Mouse (Mus musculus): ENCODE data around the gene Zfp386.

DNA sequence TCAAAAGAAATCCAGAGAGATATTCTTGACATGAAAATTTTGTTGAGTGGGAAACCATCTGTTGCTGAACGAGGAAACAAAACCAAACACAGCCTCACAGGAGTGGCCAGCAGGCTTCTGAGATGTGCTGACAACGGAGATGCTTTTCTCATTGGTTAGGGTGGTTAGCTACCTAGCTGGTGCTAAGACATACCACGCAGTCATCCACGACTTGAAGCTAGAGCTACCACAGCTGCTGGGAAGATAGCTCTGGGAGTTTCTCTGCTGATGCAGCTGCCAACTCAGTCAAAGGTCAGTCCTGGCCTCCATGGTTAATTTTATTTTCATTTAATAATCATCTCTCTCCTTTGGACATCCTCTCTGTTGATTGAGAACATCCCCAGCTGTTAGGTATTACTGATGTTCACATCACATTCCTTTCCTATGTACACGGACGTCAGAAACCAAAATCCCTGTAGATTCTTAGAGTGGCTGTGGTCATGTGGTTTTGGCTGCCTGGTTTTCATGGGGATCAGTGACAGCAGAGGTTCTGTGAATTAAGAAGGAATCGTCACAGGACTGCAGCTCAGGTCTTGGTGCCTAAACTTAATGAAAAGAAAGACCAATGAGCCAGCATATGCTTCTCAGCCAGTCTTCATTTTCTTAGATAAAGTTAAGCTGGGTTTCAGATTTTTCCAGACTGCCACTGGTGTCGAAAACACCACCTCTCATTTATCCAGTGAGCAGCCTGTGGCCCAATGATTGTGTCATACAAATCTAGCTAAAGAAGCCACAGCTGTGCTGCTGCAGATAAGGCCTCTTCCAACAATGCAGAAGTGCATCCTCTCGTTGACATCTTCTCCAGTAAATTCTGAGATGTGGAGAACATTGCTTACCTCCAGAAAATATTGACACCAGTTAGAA lies 62.2 kb downstream of the Zfp386 start:
- no peak for TF ChIP-seq CTCF (IDR thresholded peaks at IDR 0.05; ENCODE audit: insufficient read depth, low read depth, low read length)
- TF ChIP-seq POLR2A (IDR thresholded peaks at IDR 0.05; ENCODE audit: insufficient read depth, low read depth, low read length), result no peak

All from olfactory bulb, adult 2 months (tissue).